27 mouse cellular contexts compared by ENCODE assay signal in the genomic region with DNA sequence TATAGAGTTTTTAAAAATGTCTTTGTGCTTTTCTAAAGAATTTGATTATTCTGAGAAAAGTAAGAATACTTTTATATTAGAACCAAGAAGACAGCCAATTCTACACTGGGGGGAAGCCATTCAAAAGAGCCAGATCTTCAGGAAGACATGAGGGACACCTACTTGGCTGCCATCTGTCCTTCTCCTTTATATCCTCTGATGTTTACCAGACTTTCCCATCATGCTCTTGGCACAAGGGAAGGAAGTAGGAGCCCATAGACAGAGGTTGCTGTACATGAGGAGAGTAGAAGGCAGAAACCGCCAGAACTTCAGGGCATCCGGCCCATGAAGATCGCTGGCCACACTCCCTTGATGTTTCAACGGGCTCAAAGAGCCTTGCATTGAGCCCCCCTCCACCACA.
"Had no signal": no experiment of that assay in that cellular context is flagged by ENCODE, and none has a peak within 500 bp of the region (broad histone marks: within the 10 kb centered on the region; RNA-seq: fewer than 3 reads in every experiment).

No protein-coding gene starts in this region.

- H3K27me3 ChIP-seq: limb, embryonic 12.5 days; limb, embryonic 15.5 days; liver, embryonic 12.5 days; liver, embryonic 13.5 days; liver, embryonic 15.5 days; lung, embryonic 15.5 days; megakaryocyte, embryonic 14.5 days; midbrain, embryonic 12.5 days; midbrain, embryonic 13.5 days; midbrain, embryonic 15.5 days; neural tube, embryonic 12.5 days; neural tube, embryonic 13.5 days had no signal

- H3K36me3 ChIP-seq: limb, embryonic 12.5 days; limb, embryonic 13.5 days; limb, embryonic 15.5 days; liver, embryonic 12.5 days; liver, embryonic 13.5 days; liver, embryonic 15.5 days; lung, embryonic 15.5 days; midbrain, embryonic 10.5 days; midbrain, embryonic 12.5 days; midbrain, embryonic 13.5 days; midbrain, embryonic 15.5 days; neural tube, embryonic 12.5 days; neural tube, embryonic 13.5 days had no signal

- DNase-seq: left cerebral cortex, postnatal 4 days; liver; liver, embryonic 13.5 days; liver, postnatal 0 days; lung, adult 18-20 months; lung, adult 2 months; lung, embryonic 14.5 days; lung, postnatal 10 days; lung, postnatal 36 days; lung, postnatal 4 days; midbrain, embryonic 14.5 days had no signal

- H3K4me3 ChIP-seq: limb, embryonic 12.5 days; limb, embryonic 13.5 days; limb, embryonic 15.5 days; liver, embryonic 12.5 days; liver, embryonic 13.5 days; liver, embryonic 15.5 days; lung, embryonic 15.5 days; megakaryocyte, embryonic 14.5 days; midbrain, embryonic 10.5 days; midbrain, embryonic 12.5 days; midbrain, embryonic 13.5 days; midbrain, embryonic 15.5 days; myocyte; neural tube, embryonic 12.5 days; neural tube, embryonic 13.5 days had no signal

- H3K4me1 ChIP-seq: liver, embryonic 15.5 days; lung, embryonic 15.5 days; megakaryocyte, embryonic 14.5 days had no signal

- H3K9me3 ChIP-seq: limb, embryonic 12.5 days; limb, embryonic 13.5 days; limb, embryonic 15.5 days; liver, embryonic 15.5 days; lung, embryonic 15.5 days; midbrain, embryonic 10.5 days; midbrain, embryonic 12.5 days; midbrain, embryonic 13.5 days; midbrain, embryonic 15.5 days; neural tube, embryonic 12.5 days; neural tube, embryonic 13.5 days had no signal

- H3K27ac ChIP-seq: limb, embryonic 12.5 days; limb, embryonic 13.5 days; limb, embryonic 15.5 days; liver, embryonic 12.5 days; liver, embryonic 13.5 days; liver, embryonic 14.5 days; liver, embryonic 15.5 days; lung, embryonic 15.5 days; macrophage; midbrain, embryonic 10.5 days; midbrain, embryonic 12.5 days; midbrain, embryonic 13.5 days; midbrain, embryonic 15.5 days; neural tube, embryonic 12.5 days; neural tube, embryonic 13.5 days had no signal
